Mouse (Mus musculus) heart, embryonic 13.5 days (tissue): Measurements from ENCODE around the gene Paf1. TPM values are rescaled to one million over a fixed set of nuclear protein-coding genes. Genes with fewer than 3 reads are reported as not detected.

Source experiments
- ATAC-seq: fragments of 200-750 bp; cut with Nextera tagmentation; 2 replicates; pipeline ENCODE4 v1.8.0; 2017; ENCODE audit warnings: moderate TSS enrichment; ENCODE audit not compliant: insufficient number of reproducible peaks, low FRiP score, low TSS enrichment; ENCODE audit errors: extremely low read depth
- H3K27ac ChIP-seq: fragments of 300-500 bp; sonication (generic); replicated peaks from 2 replicates; pipeline ENCODE4 v1.5.1; 2015; ENCODE audit warnings: moderate library complexity, mild to moderate bottlenecking, inconsistent platforms
- H3K27me3 ChIP-seq: fragments of 300-500 bp; sonication (generic); replicated peaks from 2 replicates; pipeline ENCODE4 v1.6.1; 2015; ENCODE audit warnings: mild to moderate bottlenecking, inconsistent platforms
- H3K36me3 ChIP-seq: fragments of 300-500 bp; sonication (generic); 2 replicates; pipeline ENCODE4 v1.6.1; 2015; ENCODE audit warnings: mild to moderate bottlenecking, inconsistent platforms
- H3K4me1 ChIP-seq: fragments of 300-500 bp; sonication (generic); 2 replicates; pipeline ENCODE4 v1.6.1; 2015; ENCODE audit warnings: inconsistent platforms
- H3K4me2 ChIP-seq: fragments of 300-500 bp; sonication (generic); 2 replicates; pipeline ENCODE4 v1.6.1; 2015; ENCODE audit warnings: inconsistent platforms, mild to moderate bottlenecking, moderate library complexity
- H3K4me3 ChIP-seq: fragments of 300-500 bp; sonication (generic); 2 replicates; pipeline ENCODE4 v1.5.1; 2015; ENCODE audit warnings: moderate library complexity, mild to moderate bottlenecking, inconsistent platforms
- H3K9ac ChIP-seq: fragments of 300-500 bp; sonication (generic); 2 replicates; pipeline ENCODE4 v1.6.1; 2015; ENCODE audit warnings: inconsistent platforms, mild to moderate bottlenecking, moderate library complexity
- H3K9me3 ChIP-seq: fragments of 300-500 bp; sonication (generic); 2 replicates; pipeline ENCODE4 v1.6.1; 2016; ENCODE audit warnings: inconsistent platforms
- WGBS: fragments of 180-500 bp; shearing (Covaris S2); methylation state at CpG from one replicate; pipeline ENCODE4 v1.1.7; 2015; ENCODE audit warnings: mixed read lengths; 5-methylcytosine and 5-hydroxymethylcytosine counted together
- polyA plus RNA-seq: library from polyadenylated mRNA; unstranded; fragments of >200 nt; fragmentation: Nextera tagmentation; extraction: Ambion mirVana; gene quantifications from 2 replicates; pipeline ENCODE4 v1.2.1, GENCODE M21; 2015

Paf1 gene
- polyA plus RNA-seq, 1 experiment from 2014 or later = 73.4 TPM

DNA sequence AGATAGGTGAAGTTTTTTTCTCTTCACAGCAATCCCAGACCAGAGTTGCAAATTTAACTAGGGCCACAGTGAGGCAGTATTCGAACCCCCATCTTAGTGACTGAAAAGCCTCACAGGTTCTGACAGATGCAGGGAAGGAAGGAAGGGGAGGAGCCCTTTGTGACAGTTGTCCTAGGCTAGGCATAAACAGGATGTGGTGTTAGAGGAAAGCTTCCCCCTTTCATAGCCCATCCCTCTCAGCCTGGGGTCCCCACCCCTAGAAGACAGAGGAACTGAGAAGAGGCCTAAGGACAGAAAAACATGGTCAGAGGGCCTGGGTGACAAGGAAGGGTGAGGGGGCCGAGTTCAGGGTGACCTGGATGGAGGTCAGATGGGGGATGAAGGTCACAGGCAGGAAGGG, 48.0 kb downstream of the Paf1 start:
- Histone ChIP-seq H3K4me1 (peaks cover 7% of the 10 kb centered on the region; the same call in 1 of the 2 replicates), H3K4me3 (no peak overlapping the region), H3K27me3 (peaks cover 8% of the 10 kb centered on the region), H3K36me3 (no peaks in the 10 kb centered on the region), H3K9me3 (no peaks in the 10 kb centered on the region), H3K9ac (no peak overlapping the region; the same call in 1 of the 2 replicates), H3K27ac (no peak overlapping the region), H3K4me2 (no peak overlapping the region)
- WGBS = 48% methylated on average over 2 of the region's 2 CpGs
- ATAC-seq = no peak

- Histone ChIP-seq H3K4me1 (peaks cover 9% of the 10 kb centered on the region), H3K4me3 (no peak overlapping the region), H3K9ac (no peak overlapping the region), H3K9me3 (no peaks in the 10 kb centered on the region), H3K36me3 (no peaks in the 10 kb centered on the region), H3K4me2 (no peak overlapping the region), H3K27me3 (peaks cover 13% of the 10 kb centered on the region), H3K27ac (peak overlapping the region; percentile 66)
- no peak for ATAC-seq
- WGBS = 85% methylated on average over 14 of the region's 14 CpGs
Measured at GRCm38 (mm10) chr7:28441776-28442485, 49.2 kb downstream of the Paf1 start.

DNA sequence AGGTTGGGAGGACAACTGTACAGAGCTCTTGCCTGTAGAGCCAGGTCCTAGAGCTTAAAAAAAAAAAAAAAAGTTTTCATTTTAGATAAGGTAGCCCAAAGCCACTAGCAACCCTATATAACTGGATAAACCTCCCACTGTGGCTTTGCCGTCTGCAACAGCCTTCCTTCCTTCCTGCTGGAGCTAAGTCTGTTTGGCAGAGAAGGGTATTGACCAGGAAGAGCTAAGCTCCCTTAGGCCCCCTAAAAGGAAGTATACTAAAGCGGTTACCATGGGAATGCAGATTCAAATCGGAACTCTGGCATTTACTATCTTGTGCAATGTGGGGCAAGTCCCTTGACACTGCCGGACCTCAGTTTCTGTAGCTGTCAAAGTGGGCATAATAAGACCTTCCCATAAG, 49.9 kb downstream of the Paf1 start:
- H3K36me3 ChIP-seq = no peaks in the 10 kb centered on the region
- peak overlapping the region; percentile 66; the same call in 1 of the 2 replicates for H3K27ac ChIP-seq
- H3K4me1 ChIP-seq = peaks cover 9% of the 10 kb centered on the region
- 37% methylated on average over 4 of the region's 4 CpGs for WGBS
- no peak overlapping the region for H3K4me3 ChIP-seq
- ATAC-seq = no peak
- H3K27me3 ChIP-seq = peaks cover 16% of the 10 kb centered on the region
- no peaks in the 10 kb centered on the region for H3K9me3 ChIP-seq
- no peak overlapping the region for H3K9ac ChIP-seq
- no peak overlapping the region for H3K4me2 ChIP-seq

DNA sequence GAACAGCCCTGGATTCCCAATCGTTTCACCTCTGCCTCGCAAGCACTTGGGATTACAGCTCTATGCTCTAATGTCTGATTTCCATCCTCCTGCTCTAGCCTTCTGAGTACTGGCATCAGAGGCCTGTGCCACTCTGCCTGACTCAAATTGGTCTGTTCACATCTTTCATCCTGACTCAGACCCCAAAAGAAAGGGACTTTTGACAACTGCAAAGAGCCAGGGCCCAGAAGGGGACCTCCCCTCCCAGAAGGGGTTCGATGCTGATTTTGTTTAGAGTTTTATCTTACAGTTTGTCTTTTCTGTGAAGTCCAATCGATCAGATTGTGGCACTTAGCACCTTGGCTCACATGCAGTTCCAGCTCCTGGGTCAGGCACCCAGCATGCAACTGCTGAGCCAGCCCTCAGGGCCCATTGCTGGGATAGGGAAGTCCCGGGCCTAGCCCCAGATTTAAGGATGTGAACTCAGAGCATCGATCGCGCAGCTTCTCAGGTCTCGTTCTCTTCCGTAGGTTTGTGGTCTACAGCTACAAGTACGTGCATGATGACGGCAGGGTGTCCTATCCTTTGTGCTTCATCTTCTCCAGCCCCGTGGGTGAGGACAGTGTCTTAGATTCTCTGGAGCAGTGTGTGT, 51.7 kb downstream of the Paf1 start:
- no peak overlapping the region for H3K27ac ChIP-seq
- ATAC-seq = no peak
- 74% methylated on average over 13 of the region's 13 CpGs for WGBS

DNA sequence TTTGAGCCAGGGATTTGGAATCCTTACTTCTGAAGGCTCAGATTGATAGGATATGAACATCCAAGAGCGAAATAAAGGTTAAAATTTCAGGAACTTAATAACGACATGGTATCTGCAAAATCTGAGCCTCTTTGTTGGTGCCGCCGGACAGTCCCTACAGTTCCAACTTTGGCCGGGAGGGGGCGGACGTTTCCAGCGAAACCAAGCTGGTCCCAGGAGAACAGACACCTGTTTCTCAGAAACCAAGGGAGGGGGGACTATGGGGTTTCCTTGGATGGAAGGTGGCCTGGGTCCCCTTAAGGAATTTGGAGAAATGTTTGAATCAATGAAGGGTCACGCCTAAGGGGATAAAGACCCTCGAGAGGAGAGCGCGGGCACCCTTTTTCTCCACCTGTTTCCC, 53.7 kb downstream of the Paf1 start:
- Histone ChIP-seq H3K4me2 (no peak overlapping the region), H3K9me3 (no peaks in the 10 kb centered on the region), H3K4me1 (peaks cover 9% of the 10 kb centered on the region), H3K27me3 (peaks cover 16% of the 10 kb centered on the region), H3K9ac (no peak overlapping the region), H3K27ac (no peak overlapping the region), H3K36me3 (no peaks in the 10 kb centered on the region), H3K4me3 (no peak overlapping the region)
- no peak for ATAC-seq
- 10% methylated on average over 12 of the region's 12 CpGs for WGBS

More for the DNA sequence above, 51.7 kb downstream of the Paf1 start:
- Histone ChIP-seq H3K27me3 (peaks cover 16% of the 10 kb centered on the region), H3K4me2 (no peak overlapping the region), H3K4me1 (peaks cover 9% of the 10 kb centered on the region), H3K9ac (no peak overlapping the region), H3K36me3 (no peaks in the 10 kb centered on the region), H3K9me3 (no peaks in the 10 kb centered on the region), H3K4me3 (no peak overlapping the region)

- Histone ChIP-seq H3K4me1 (peaks cover 9% of the 10 kb centered on the region), H3K4me3 (no peak overlapping the region), H3K9me3 (no peaks in the 10 kb centered on the region), H3K27ac (no peak overlapping the region), H3K36me3 (no peaks in the 10 kb centered on the region), H3K27me3 (peaks cover 16% of the 10 kb centered on the region), H3K9ac (no peak overlapping the region; the same call in 1 of the 2 replicates), H3K4me2 (no peak overlapping the region)
- no peak for ATAC-seq
- 22% methylated on average over 12 of the region's 12 CpGs for WGBS
Measured at GRCm38 (mm10) chr7:28447101-28447830, 54.5 kb downstream of the Paf1 start.

- peaks cover 16% of the 10 kb centered on the region for H3K27me3 ChIP-seq
- WGBS = 66% methylated on average over 13 of the region's 13 CpGs
Measured at GRCm38 (mm10) chr7:28447865-28448820, 55.4 kb downstream of the Paf1 start.

More at GRCm38 (mm10) chr7:28447865-28448820, 55.4 kb downstream of the Paf1 start:
- Histone ChIP-seq H3K27ac (no peak overlapping the region), H3K4me2 (no peak overlapping the region), H3K9me3 (no peaks in the 10 kb centered on the region), H3K4me3 (no peak overlapping the region), H3K4me1 (peaks cover 15% of the 10 kb centered on the region), H3K36me3 (no peaks in the 10 kb centered on the region), H3K9ac (no peak overlapping the region)
- no peak for ATAC-seq

Other genes with a start within 250 kb of the Paf1 start
- 81.3 and 86.7 TPM in 2 replicates for gene Fbl, start 223.2 kb upstream of the Paf1 start, polyA plus RNA-seq
- 8.8 and 9.0 TPM in 2 replicates for gene Dyrk1b, start 213.5 kb upstream of the Paf1 start, polyA plus RNA-seq
- 1.1 and 1.2 TPM in 2 replicates for gene Eid2, start 125.1 kb upstream of the Paf1 start, polyA plus RNA-seq
- 7.4 and 7.6 TPM in 2 replicates for gene Eid2b, start 115.2 kb upstream of the Paf1 start, polyA plus RNA-seq
- gene Selenov, start 101.8 kb upstream of the Paf1 start, polyA plus RNA-seq = not detected in 2 replicates
- 0.05 and 0.19 TPM in 2 replicates for gene Dll3, start 90.7 kb upstream of the Paf1 start, polyA plus RNA-seq
- gene Timm50, start 80.9 kb upstream of the Paf1 start, polyA plus RNA-seq = 114 and 131 TPM in 2 replicates
- gene Supt5, start 54.2 kb upstream of the Paf1 start, polyA plus RNA-seq = 60.1 and 62.3 TPM in 2 replicates
- gene Rps16, start 42.3 kb upstream of the Paf1 start, polyA plus RNA-seq = 599 and 651 TPM in 2 replicates
- 43.5 and 49.3 TPM in 2 replicates for gene Plekhg2, start 20.4 kb upstream of the Paf1 start, polyA plus RNA-seq
- 11.9 and 13.6 TPM in 2 replicates for gene Zfp36, start 12.7 kb upstream of the Paf1 start, polyA plus RNA-seq
- 49.9 and 54.2 TPM in 2 replicates for gene Med29, start 243 bp upstream of the Paf1 start, polyA plus RNA-seq
- gene Gmfg, start 44.5 kb downstream of the Paf1 start, polyA plus RNA-seq = 6.9 and 8.4 TPM in 2 replicates
- gene Lrfn1, start 59.0 kb downstream of the Paf1 start, polyA plus RNA-seq = 0.94 and 1.1 TPM in 2 replicates
- gene Ifnl2, start 117.5 kb downstream of the Paf1 start, polyA plus RNA-seq = not detected in 2 replicates
- not detected in 2 replicates for gene Ifnl3, start 129.9 kb downstream of the Paf1 start, polyA plus RNA-seq
- gene Sycn, start 147.9 kb downstream of the Paf1 start, polyA plus RNA-seq = not detected in 2 replicates
- not detected in 2 replicates for gene Nccrp1, start 154.3 kb downstream of the Paf1 start, polyA plus RNA-seq
- 18.7 and 23.3 TPM in 2 replicates for gene Samd4b, start 205.2 kb downstream of the Paf1 start, polyA plus RNA-seq
- 27.9 and 30.5 TPM in 2 replicates for gene Pak4, start 205.2 kb downstream of the Paf1 start, polyA plus RNA-seq
- gene Acp7, start 238.4 kb downstream of the Paf1 start, polyA plus RNA-seq = not detected in 2 replicates